Mouse (Mus musculus): ENCODE data around the gene Srcin1.

Srcin1 gene

GRCm38 (mm10) chr11:97468639-97469287 lies 107.2 kb downstream of the Srcin1 start:
- peak; percentile 84 to 95 for DNase-seq (ENCODE audit: low spot score in 2 of 2)

- peak in 1 of 2 experiments; percentile 59 for DNase-seq (ENCODE audit: low spot score in 2 of 2)
Observed at GRCm38 (mm10) chr11:97466444-97467160, 109.4 kb downstream of the Srcin1 start.

GRCm38 (mm10) chr11:97465957-97466356 lies 110.0 kb downstream of the Srcin1 start:
- no peak for DNase-seq (ENCODE audit: low spot score in 2 of 2)

- DNase-seq (ENCODE audit: low spot score in 2 of 2): no peak
Observed at GRCm38 (mm10) chr11:97463991-97464390, 112.0 kb downstream of the Srcin1 start.

GRCm38 (mm10) chr11:97463166-97463565 lies 112.8 kb downstream of the Srcin1 start:
- peak in 1 of 2 experiments; percentile 61 for DNase-seq (ENCODE audit: low spot score in 2 of 2)

GRCm38 (mm10) chr11:97462538-97462937 lies 113.4 kb downstream of the Srcin1 start:
- peak in 1 of 2 experiments; percentile 59 for DNase-seq (ENCODE audit: low spot score in 2 of 2)

- no peak for DNase-seq (ENCODE audit: low spot score in 2 of 2)
Observed at GRCm38 (mm10) chr11:97461307-97461820, 114.6 kb downstream of the Srcin1 start.

Measured in spleen, postnatal 4 days (tissue).